Mouse (Mus musculus) neural tube, embryonic 12.5 days (tissue): ENCODE data around the gene Gm1043. TPM values are rescaled to one million over a fixed set of nuclear protein-coding genes. Genes with fewer than 3 reads are reported as not detected.

Experiments used
- ATAC-seq: fragments of 200-750 bp; cut with Nextera tagmentation; 2 replicates; pipeline ENCODE4 v1.8.0; 2017; ENCODE audit warnings: low read depth, mild to moderate bottlenecking, moderate TSS enrichment, moderate library complexity; ENCODE audit not compliant: low FRiP score
- H3K27ac ChIP-seq: fragments of 300-500 bp; sonication (generic); 2 replicates; pipeline ENCODE4 v1.5.1; 2016
- H3K27me3 ChIP-seq: fragments of 300-500 bp; sonication (generic); replicated peaks from 2 replicates; pipeline ENCODE4 v1.6.1; 2016; ENCODE audit warnings: mild to moderate bottlenecking
- H3K36me3 ChIP-seq: fragments of 300-500 bp; sonication (generic); 2 replicates; pipeline ENCODE4 v1.6.1; 2016; ENCODE audit warnings: mild to moderate bottlenecking
- H3K4me1 ChIP-seq: fragments of 300-500 bp; sonication (generic); 2 replicates; pipeline ENCODE4 v1.6.1; 2016
- H3K4me2 ChIP-seq: fragments of 300-500 bp; sonication (generic); replicated peaks from 2 replicates; pipeline ENCODE4 v1.6.1; 2016; ENCODE audit warnings: mild to moderate bottlenecking
- H3K4me3 ChIP-seq: fragments of 300-500 bp; sonication (generic); 2 replicates; pipeline ENCODE4 v1.5.1; 2016
- H3K9ac ChIP-seq: fragments of 300-500 bp; sonication (generic); 2 replicates; pipeline ENCODE4 v1.6.1; 2016; ENCODE audit warnings: mild to moderate bottlenecking
- H3K9me3 ChIP-seq: fragments of 300-500 bp; sonication (generic); 2 replicates; pipeline ENCODE4 v1.6.1; 2016; ENCODE audit warnings: mild to moderate bottlenecking
- WGBS: fragments of 180-500 bp; shearing (Covaris S2); methylation state at CpG from one replicate; pipeline ENCODE4 v1.1.7; 2016; 5-methylcytosine and 5-hydroxymethylcytosine counted together
- polyA plus RNA-seq: library from polyadenylated mRNA; unstranded; fragments of >200 nt; fragmentation: Nextera tagmentation; extraction: Ambion mirVana; gene quantifications from 2 replicates; pipeline ENCODE4 v1.2.1, GENCODE M21; 2016

Gm1043 gene
- polyA plus RNA-seq, 1 experiment from 2014 or later = 0.55 TPM

- ATAC-seq = no peak
- H3K9me3 ChIP-seq = no peaks in the 10 kb centered on the region
- H3K4me3 ChIP-seq = no peak overlapping the region
- H3K36me3 ChIP-seq = no peaks in the 10 kb centered on the region
- H3K4me1 ChIP-seq = peaks cover 4% of the 10 kb centered on the region; the same call in 1 of the 2 replicates
- H3K27ac ChIP-seq = no peak overlapping the region
- 37% methylated on average over 3 of the region's 3 CpGs for WGBS
- no peak overlapping the region for H3K4me2 ChIP-seq
- no peak overlapping the region for H3K9ac ChIP-seq
- 0 out of 2 replicates have a peak, but pooled peaks cover 5% of the 10 kb centered on the region for H3K27me3 ChIP-seq
These were observed 7.9 kb upstream of the Gm1043 start for GRCm38 (mm10) chr5:37077330-37077698.

DNA sequence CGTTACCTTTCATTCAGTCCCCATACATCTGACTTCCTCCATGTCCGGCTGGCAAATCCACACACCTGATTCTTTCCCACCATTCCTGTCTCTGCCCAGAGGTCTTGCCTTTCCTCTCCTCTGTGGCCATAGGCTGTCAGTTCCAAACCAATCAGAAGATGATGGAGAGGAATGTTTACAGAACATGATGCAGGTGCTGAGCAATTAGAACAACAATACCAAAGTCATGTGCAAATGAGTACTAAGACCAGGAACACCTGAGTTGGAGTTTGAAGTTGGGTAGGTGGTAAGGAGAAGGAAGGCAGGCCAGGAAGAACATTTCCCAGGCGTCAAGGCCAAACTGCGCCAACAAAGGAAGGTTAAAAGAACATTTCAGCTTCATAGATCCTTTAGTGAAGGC lies 5.7 kb upstream of the Gm1043 start:
- Histone ChIP-seq H3K9ac (no peak overlapping the region), H3K36me3 (no peaks in the 10 kb centered on the region), H3K27me3 (0 out of 2 replicates have a peak, but pooled peaks cover 5% of the 10 kb centered on the region), H3K27ac (no peak overlapping the region), H3K9me3 (no peaks in the 10 kb centered on the region), H3K4me3 (no peak overlapping the region), H3K4me2 (no peak overlapping the region), H3K4me1 (peaks cover 4% of the 10 kb centered on the region; the same call in 1 of the 2 replicates)
- WGBS = 91% methylated on average over 4 of the region's 4 CpGs
- no peak for ATAC-seq

DNA sequence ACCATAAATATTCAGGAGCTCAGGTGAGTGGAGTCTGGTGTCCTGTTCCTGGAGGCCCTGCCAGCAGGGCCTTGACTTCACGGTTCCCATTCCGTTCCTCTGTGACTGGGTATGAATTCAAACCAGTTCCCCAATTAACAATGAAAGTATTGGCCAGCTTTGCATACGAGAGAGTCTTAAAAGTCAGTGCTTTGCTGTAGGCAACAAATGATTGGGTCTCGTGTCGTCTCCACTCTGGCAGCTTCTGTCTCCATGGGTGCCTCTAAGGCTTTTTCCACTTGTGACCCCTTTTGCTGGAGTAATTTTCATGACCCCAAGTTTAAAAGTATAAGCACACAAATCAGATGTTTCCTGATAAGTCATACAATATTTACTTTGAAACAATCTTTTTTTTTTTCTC lies 4.6 kb upstream of the Gm1043 start:
- WGBS = 84% methylated on average over 5 of the region's 5 CpGs
- Histone ChIP-seq H3K4me1 (peaks cover 4% of the 10 kb centered on the region; the same call in 1 of the 2 replicates), H3K36me3 (no peaks in the 10 kb centered on the region), H3K4me3 (no peak overlapping the region), H3K27ac (no peak overlapping the region), H3K4me2 (no peak overlapping the region), H3K27me3 (0 out of 2 replicates have a peak, but pooled peaks cover 5% of the 10 kb centered on the region), H3K9me3 (no peaks in the 10 kb centered on the region), H3K9ac (no peak overlapping the region)
- ATAC-seq = no peak

- Histone ChIP-seq H3K9me3 (no peaks in the 10 kb centered on the region), H3K36me3 (no peaks in the 10 kb centered on the region), H3K27me3 (no peaks in the 10 kb centered on the region), H3K27ac (no peak overlapping the region), H3K9ac (no peak overlapping the region), H3K4me3 (no peak overlapping the region), H3K4me2 (no peak overlapping the region), H3K4me1 (peaks cover 4% of the 10 kb centered on the region; the same call in 1 of the 2 replicates)
- ATAC-seq = no peak
- WGBS = 13% methylated on average over 3 of the region's 3 CpGs
These were observed 2.8 kb upstream of the Gm1043 start for GRCm38 (mm10) chr5:37082420-37082819.

GRCm38 (mm10) chr5:37083209-37083770 lies 1.9 kb upstream of the Gm1043 start:
- H3K9me3 ChIP-seq = no peaks in the 10 kb centered on the region
- H3K27me3 ChIP-seq = no peaks in the 10 kb centered on the region
- WGBS = 80% methylated on average over 7 of the region's 7 CpGs
- no peaks in the 10 kb centered on the region for H3K36me3 ChIP-seq
- no peak for ATAC-seq
- peaks cover 4% of the 10 kb centered on the region; the same call in 1 of the 2 replicates for H3K4me1 ChIP-seq
- no peak overlapping the region for H3K9ac ChIP-seq
- H3K4me2 ChIP-seq = no peak overlapping the region
- no peak overlapping the region for H3K4me3 ChIP-seq
- no peak overlapping the region for H3K27ac ChIP-seq

DNA sequence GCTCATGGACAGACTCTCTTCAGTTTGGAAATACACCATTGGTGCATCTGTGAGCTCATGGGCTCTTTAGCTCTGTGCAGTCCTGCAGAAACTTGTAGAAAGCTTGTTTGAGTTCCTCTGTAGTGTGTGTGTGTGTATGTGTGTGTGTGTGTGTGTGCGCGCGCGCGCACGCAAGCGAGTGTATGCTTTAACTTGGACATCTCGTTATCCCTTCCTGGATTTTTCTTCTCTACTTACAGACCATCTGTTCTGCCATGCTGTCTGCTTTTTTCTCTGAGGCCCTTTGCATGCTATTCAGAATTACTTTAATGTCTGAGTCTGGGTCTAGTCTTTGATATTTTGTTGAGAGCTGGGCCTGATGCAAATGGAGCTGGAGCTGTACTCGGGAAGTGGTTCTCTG lies 1.3 kb upstream of the Gm1043 start:
- Histone ChIP-seq H3K4me2 (no peak overlapping the region), H3K27me3 (no peaks in the 10 kb centered on the region; the same call in 1 of the 2 replicates), H3K36me3 (no peaks in the 10 kb centered on the region), H3K9me3 (no peaks in the 10 kb centered on the region), H3K9ac (no peak overlapping the region), H3K27ac (no peak overlapping the region), H3K4me3 (no peak overlapping the region), H3K4me1 (peaks cover 4% of the 10 kb centered on the region; the same call in 1 of the 2 replicates)
- no peak for ATAC-seq
- 92% methylated on average over 9 of the region's 9 CpGs for WGBS

DNA sequence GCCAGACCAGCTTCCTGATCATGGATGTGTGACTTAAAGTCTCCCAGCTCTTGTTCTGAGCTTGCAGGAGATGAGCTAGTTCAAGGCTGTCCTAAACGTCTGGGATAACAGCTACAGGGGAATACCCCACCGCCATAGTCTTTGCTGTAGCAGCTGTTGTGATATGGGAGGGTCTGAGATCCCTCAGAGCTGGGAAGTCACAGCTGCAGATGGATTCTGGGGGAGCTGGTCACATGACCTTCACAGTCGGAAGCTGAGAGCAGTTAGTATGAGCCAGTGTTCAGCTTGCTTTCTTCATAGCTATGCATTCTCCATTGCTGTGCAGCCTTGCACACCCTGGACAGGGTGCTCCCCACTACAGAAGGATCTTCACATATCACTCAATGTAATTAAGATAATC lies 748 bp downstream of the Gm1043 start:
- H3K4me1 ChIP-seq = peaks cover 5% of the 10 kb centered on the region
- no peak for ATAC-seq
- H3K9me3 ChIP-seq = no peaks in the 10 kb centered on the region
- WGBS = 73% methylated on average over 3 of the region's 3 CpGs
- no peak overlapping the region for H3K4me3 ChIP-seq
- H3K36me3 ChIP-seq = no peaks in the 10 kb centered on the region
- H3K4me2 ChIP-seq = no peak overlapping the region
- peaks cover 13% of the 10 kb centered on the region for H3K27me3 ChIP-seq
- no peak overlapping the region for H3K27ac ChIP-seq
- no peak overlapping the region for H3K9ac ChIP-seq

DNA sequence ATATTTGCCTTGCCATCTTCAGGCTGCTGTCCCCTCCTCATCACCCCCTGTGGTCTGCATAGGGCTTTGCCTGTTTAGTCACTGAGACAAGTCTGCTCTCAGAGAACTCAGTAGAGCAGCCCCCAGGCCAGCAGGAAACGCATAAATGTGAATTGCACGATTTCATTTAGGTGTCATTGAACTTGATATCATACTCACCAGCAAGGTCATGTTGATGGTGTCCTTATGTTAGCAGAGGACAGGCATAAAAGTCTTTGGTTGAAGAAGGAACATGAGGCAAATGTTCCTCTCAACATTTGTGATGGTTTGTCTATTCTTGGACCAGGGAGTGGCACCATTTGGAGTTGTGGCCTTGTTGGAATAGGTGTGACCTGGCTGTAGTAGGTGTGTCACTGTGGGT lies 2.6 kb downstream of the Gm1043 start:
- peaks cover 9% of the 10 kb centered on the region for H3K4me1 ChIP-seq
- no peak overlapping the region for H3K4me3 ChIP-seq
- H3K9ac ChIP-seq = no peak overlapping the region
- H3K4me2 ChIP-seq = no peak overlapping the region
- H3K27me3 ChIP-seq = peaks cover 29% of the 10 kb centered on the region
- no peaks in the 10 kb centered on the region for H3K9me3 ChIP-seq
- no peak overlapping the region for H3K27ac ChIP-seq
- WGBS = 49% methylated on average over 2 of the region's 2 CpGs
- ATAC-seq = no peak
- H3K36me3 ChIP-seq = no peaks in the 10 kb centered on the region

DNA sequence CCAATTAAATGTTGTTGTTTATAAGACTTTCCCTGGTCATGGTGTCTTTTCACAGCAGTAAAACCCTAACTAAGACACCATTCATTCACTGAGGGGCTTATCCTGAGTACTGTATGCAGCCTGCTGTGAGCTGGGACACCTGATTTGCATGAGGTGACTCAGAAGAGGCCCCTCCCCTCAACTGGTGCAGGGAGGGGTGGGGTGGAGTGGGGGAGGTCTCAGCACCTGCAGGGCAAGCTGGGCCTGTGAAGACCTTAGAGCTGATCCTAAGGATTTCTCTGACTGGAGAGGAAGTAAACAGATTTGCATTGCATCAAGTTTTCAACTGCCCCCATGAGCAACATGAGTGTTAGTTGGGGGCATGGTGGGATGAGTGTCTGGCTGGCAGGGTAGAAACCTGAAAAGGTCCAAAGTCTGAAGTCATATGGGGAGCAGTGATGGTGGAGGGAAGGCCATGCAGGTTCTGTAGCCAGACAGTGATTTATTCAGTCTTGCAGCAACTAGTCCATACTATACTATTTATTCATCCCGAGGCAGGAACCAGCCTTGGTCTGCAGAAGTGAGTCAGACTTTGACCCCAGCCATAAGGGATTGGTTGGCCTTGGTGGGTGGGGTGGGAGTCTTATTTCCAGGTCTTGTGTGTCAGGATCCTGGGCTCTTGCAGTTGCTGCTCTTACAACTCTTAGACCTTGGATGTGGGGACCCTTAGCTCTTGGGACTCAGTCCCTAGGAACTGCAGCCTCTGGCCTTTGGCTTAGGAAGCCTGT lies 3.4 kb downstream of the Gm1043 start:
- Histone ChIP-seq H3K9me3 (no peaks in the 10 kb centered on the region), H3K27me3 (peaks cover 32% of the 10 kb centered on the region), H3K27ac (no peak overlapping the region), H3K4me2 (no peak overlapping the region), H3K36me3 (no peaks in the 10 kb centered on the region), H3K4me3 (no peak overlapping the region), H3K9ac (no peak overlapping the region), H3K4me1 (peaks cover 9% of the 10 kb centered on the region)
- ATAC-seq = no peak
- 55% methylated on average over 1 of the region's 1 CpGs for WGBS

DNA sequence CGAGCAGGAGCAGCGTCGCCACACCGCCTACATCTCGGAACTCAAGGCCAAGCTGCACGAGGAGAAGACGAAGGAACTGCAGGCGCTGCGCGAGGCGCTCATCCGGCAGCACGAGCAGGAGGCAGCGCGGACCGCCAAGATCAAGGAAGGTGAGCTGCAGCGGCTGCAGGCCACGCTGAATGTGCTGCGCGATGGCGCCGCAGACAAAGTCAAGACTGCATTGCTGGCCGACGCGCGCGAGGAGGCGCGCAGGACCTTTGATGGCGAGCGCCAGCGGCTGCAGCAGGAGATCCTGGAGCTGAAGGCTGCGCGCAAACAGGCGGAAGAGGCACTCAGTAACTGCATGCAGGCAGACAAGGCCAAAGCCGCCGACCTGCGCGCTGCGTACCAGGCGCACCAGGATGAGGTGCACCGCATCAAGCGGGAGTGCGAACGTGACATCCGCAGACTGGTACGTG lies 6.0 kb downstream of the Gm1043 start:
- no peak overlapping the region for H3K27ac ChIP-seq
- 0 out of 2 replicates have a peak overlapping the region, but pooled peaks have one; percentile 3 for H3K9ac ChIP-seq
- no peaks in the 10 kb centered on the region for H3K9me3 ChIP-seq
- H3K27me3 ChIP-seq = peaks cover 32% of the 10 kb centered on the region
- H3K36me3 ChIP-seq = no peaks in the 10 kb centered on the region
- H3K4me3 ChIP-seq = peak overlapping the region; percentile 25
- under 1% methylated on average over 47 of the region's 47 CpGs for WGBS
- H3K4me1 ChIP-seq = peaks cover 9% of the 10 kb centered on the region
- H3K4me2 ChIP-seq = peak overlapping the region; percentile 74
- peak; percentile 44; the same call in 1 of the 2 replicates for ATAC-seq

GRCm38 (mm10) chr5:37094941-37095340 lies 9.8 kb downstream of the Gm1043 start:
- peaks cover 29% of the 10 kb centered on the region for H3K27me3 ChIP-seq
- H3K36me3 ChIP-seq = no peaks in the 10 kb centered on the region
- ATAC-seq = no peak
- no peak overlapping the region for H3K4me3 ChIP-seq
- H3K9me3 ChIP-seq = no peaks in the 10 kb centered on the region
- H3K9ac ChIP-seq = no peak overlapping the region
- H3K27ac ChIP-seq = no peak overlapping the region
- WGBS = 90% methylated on average over 5 of the region's 5 CpGs
- no peak overlapping the region for H3K4me2 ChIP-seq
- H3K4me1 ChIP-seq = peaks cover 9% of the 10 kb centered on the region

DNA sequence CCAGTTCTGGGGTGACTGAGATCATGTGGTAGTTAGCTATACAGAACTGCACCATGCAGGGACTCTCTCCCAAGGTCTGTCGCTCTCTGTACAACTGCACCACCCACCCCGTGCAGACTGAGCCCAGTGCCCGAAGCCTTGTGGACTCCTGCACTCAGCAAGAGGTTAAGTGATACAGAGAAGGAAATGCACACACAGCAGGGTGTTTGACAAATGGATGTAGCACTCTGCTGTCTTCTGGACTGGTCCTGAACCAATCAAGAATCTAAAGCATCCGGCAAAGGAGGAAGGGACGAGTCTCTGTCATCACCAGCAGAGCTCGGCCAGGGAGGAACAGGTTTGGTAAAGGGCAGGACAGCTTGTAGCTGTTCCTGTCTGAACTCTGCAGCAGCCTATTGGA lies 12.4 kb downstream of the Gm1043 start:
- no peak for ATAC-seq
- WGBS = 60% methylated on average over 6 of the region's 6 CpGs

More for the DNA sequence above, 12.4 kb downstream of the Gm1043 start:
- no peak overlapping the region for H3K9ac ChIP-seq
- H3K27me3 ChIP-seq = peaks cover 3% of the 10 kb centered on the region; the same call in 1 of the 2 replicates
- no peaks in the 10 kb centered on the region for H3K9me3 ChIP-seq
- no peak overlapping the region for H3K4me3 ChIP-seq
- no peaks in the 10 kb centered on the region for H3K36me3 ChIP-seq
- no peak overlapping the region for H3K27ac ChIP-seq
- H3K4me2 ChIP-seq = no peak overlapping the region
- no peaks in the 10 kb centered on the region for H3K4me1 ChIP-seq
